Mouse (Mus musculus) kidney, adult 2 months (tissue): ENCODE measurements at regions not wholly inside any gene's neighbourhood (a gene's known extent, or its start where the extent isn't known, plus 50 kb on each side); places are given as distances from the start of the nearest gene placed in this dataset.

Experiments
- CTCF ChIP-seq: fragments of 200-500 bp; conservative IDR thresholded peaks from 2 replicates; pipeline ENCODE4 v1.5.1; 2011; ENCODE audit warnings: low read depth, mild to moderate bottlenecking, control low read depth, low read length, moderate library complexity, mixed read lengths; ENCODE audit not compliant: insufficient read depth, insufficient read length
- POLR2A ChIP-seq: fragments of 200-500 bp; IDR thresholded peaks from one replicate; pipeline ENCODE4 v1.6.1; 2011; ENCODE audit warnings: low read depth, low read length, control low read depth

- TF ChIP-seq CTCF (no peak), POLR2A (no peak)
These were observed 165.8 kb upstream of the Tgfbr2 start for GRCm38 (mm10) chr9:116340952-116341351.
